31 mouse cellular contexts compared by ENCODE assay signal in the genomic region with DNA sequence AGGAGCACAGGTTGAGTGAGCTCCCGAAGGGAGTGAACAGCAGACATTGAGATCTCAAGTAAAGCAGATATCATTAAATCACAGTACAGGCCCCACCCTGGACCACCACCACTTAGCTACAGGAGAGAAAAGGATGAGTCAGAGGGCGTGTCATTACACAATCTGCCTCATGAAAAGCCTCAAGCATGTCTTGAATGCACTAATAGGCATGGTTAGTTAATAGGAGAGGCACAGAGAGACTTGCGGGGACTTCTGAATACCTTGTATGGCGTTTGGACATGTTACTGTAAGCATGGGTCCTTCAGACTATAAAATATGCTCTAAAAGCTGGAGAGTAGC.
DNase-seq lines count a peak whose midpoint lies in the region; ATAC-seq lines count a peak whose summit lies in the region.
"Had no signal": no experiment of that assay in that cellular context is flagged by ENCODE, and none has a peak within 500 bp of the region (broad histone marks: within the 10 kb centered on the region; RNA-seq: fewer than 3 reads in every experiment).

No protein-coding gene starts in this region.

- H3K27me3 ChIP-seq in forebrain, embryonic 13.5 days = no peaks in the 10 kb centered on the region
- H3K27me3 ChIP-seq in forebrain, embryonic 12.5 days = no peaks in the 10 kb centered on the region
- no peaks in the 10 kb centered on the region for H3K27me3 ChIP-seq in midbrain, embryonic 13.5 days
- no peaks in the 10 kb centered on the region for H3K27me3 ChIP-seq in midbrain, embryonic 11.5 days (ENCODE audit: control insufficient read depth, insufficient read depth, low read length)
- H3K27me3 ChIP-seq: heart, embryonic 13.5 days; hindbrain, embryonic 12.5 days; kidney, embryonic 15.5 days; limb, embryonic 13.5 days; lung, embryonic 15.5 days; midbrain, embryonic 12.5 days; neural tube, embryonic 13.5 days had no signal

- H3K4me1 ChIP-seq in forebrain, embryonic 13.5 days = no peaks in the 10 kb centered on the region
- H3K4me1 ChIP-seq in forebrain, embryonic 12.5 days = no peaks in the 10 kb centered on the region
- H3K4me1 ChIP-seq in midbrain, embryonic 13.5 days (replicated peaks) = no peaks in the 10 kb centered on the region
- no peaks in the 10 kb centered on the region for H3K4me1 ChIP-seq in midbrain, embryonic 11.5 days (ENCODE audit: control insufficient read depth, insufficient read depth, low read length)
- H3K4me1 ChIP-seq: heart, embryonic 13.5 days; kidney, embryonic 15.5 days; limb, embryonic 13.5 days; lung, embryonic 15.5 days; midbrain, embryonic 12.5 days; neural tube, embryonic 13.5 days had no signal

- H3K36me3 ChIP-seq in forebrain, embryonic 13.5 days (ENCODE audit: poor library complexity, severe bottlenecking) = no peaks in the 10 kb centered on the region
- no peaks in the 10 kb centered on the region for H3K36me3 ChIP-seq in forebrain, embryonic 12.5 days (replicated peaks)
- H3K36me3 ChIP-seq in midbrain, embryonic 13.5 days = no peaks in the 10 kb centered on the region
- no peaks in the 10 kb centered on the region for H3K36me3 ChIP-seq in midbrain, embryonic 11.5 days (ENCODE audit: control insufficient read depth, insufficient read depth, low read length)
- H3K36me3 ChIP-seq: heart, embryonic 13.5 days; hindbrain, embryonic 12.5 days; kidney, embryonic 15.5 days; limb, embryonic 13.5 days; lung, embryonic 15.5 days; midbrain, embryonic 12.5 days; neural tube, embryonic 13.5 days had no signal

- H3K9me3 ChIP-seq in forebrain, embryonic 13.5 days (replicated peaks) = no peaks in the 10 kb centered on the region
- H3K9me3 ChIP-seq in forebrain, embryonic 12.5 days = no peaks in the 10 kb centered on the region
- no peaks in the 10 kb centered on the region for H3K9me3 ChIP-seq in midbrain, embryonic 13.5 days
- no peaks in the 10 kb centered on the region for H3K9me3 ChIP-seq in midbrain, embryonic 11.5 days (ENCODE audit: control insufficient read depth, low read length)
- H3K9me3 ChIP-seq: heart, embryonic 13.5 days; hindbrain, embryonic 12.5 days; kidney, embryonic 15.5 days; limb, embryonic 13.5 days; lung, embryonic 15.5 days; midbrain, embryonic 12.5 days; neural tube, embryonic 13.5 days had no signal

- no peak overlapping the region for H3K4me2 ChIP-seq in forebrain, embryonic 13.5 days
- no peak overlapping the region for H3K4me2 ChIP-seq in forebrain, embryonic 12.5 days
- no peak overlapping the region for H3K4me2 ChIP-seq in midbrain, embryonic 13.5 days (replicated peaks)
- H3K4me2 ChIP-seq in midbrain, embryonic 11.5 days = no peak overlapping the region
- H3K4me2 ChIP-seq: heart, embryonic 13.5 days; hindbrain, embryonic 12.5 days; kidney, embryonic 15.5 days; limb, embryonic 13.5 days; liver, embryonic 11.5 days; lung, embryonic 15.5 days; midbrain, embryonic 12.5 days; neural tube, embryonic 13.5 days had no signal

- peak; percentile 19; the same call in 1 of the 2 replicates for ATAC-seq in forebrain, embryonic 13.5 days
- ATAC-seq in forebrain, embryonic 12.5 days (ENCODE audit: low FRiP score) = no peak
- ATAC-seq in midbrain, embryonic 13.5 days = 0 out of 2 replicates have a peak, but pooled peaks have one; percentile 40
- ATAC-seq in midbrain, embryonic 11.5 days (ENCODE audit: low FRiP score) = no peak
- ATAC-seq: forebrain, embryonic 16.5 days had no signal

- intact Hi-C loops in left cerebral cortex, postnatal 36 days (cut with DNase I) = loop anchor here (2.0 to 5.0 kb wide), 2 partner anchors 390 to 473 kb away; a partner anchor contains a TSS

- no peak overlapping the region for H3K4me3 ChIP-seq in forebrain, embryonic 13.5 days
- H3K4me3 ChIP-seq in forebrain, embryonic 12.5 days (replicated peaks) = no peak overlapping the region
- no peak overlapping the region for H3K4me3 ChIP-seq in midbrain, embryonic 13.5 days (replicated peaks)
- H3K4me3 ChIP-seq in midbrain, embryonic 11.5 days (ENCODE audit: low read depth, low read length) = no peak overlapping the region
- H3K4me3 ChIP-seq: gastrocnemius, adult 2 months; heart, embryonic 13.5 days; hindbrain, embryonic 12.5 days; kidney, embryonic 15.5 days; layer of hippocampus, adult 2 months; left cerebral cortex, adult 2 months; limb, embryonic 13.5 days; lung, embryonic 15.5 days; midbrain, embryonic 12.5 days; myocyte; neural tube, embryonic 13.5 days had no signal

- 74% methylated on average over 4 of the region's 4 CpGs for WGBS in forebrain, embryonic 13.5 days
- WGBS in forebrain, embryonic 12.5 days = 66% methylated on average over 4 of the region's 4 CpGs
- WGBS in midbrain, embryonic 13.5 days = 82% methylated on average over 4 of the region's 4 CpGs
- WGBS in midbrain, embryonic 11.5 days = 84% methylated on average over 4 of the region's 4 CpGs

- no peak overlapping the region for H3K27ac ChIP-seq in forebrain, embryonic 13.5 days
- H3K27ac ChIP-seq in forebrain, embryonic 12.5 days = no peak overlapping the region
- H3K27ac ChIP-seq in midbrain, embryonic 13.5 days = no peak overlapping the region
- H3K27ac ChIP-seq in midbrain, embryonic 11.5 days (ENCODE audit: low read depth, low read length) = no peak overlapping the region
- H3K27ac ChIP-seq: gastrocnemius, adult 2 months; heart, embryonic 13.5 days; hindbrain, embryonic 12.5 days; kidney, embryonic 15.5 days; layer of hippocampus, adult 2 months; left cerebral cortex, adult 2 months; limb, embryonic 13.5 days; lung, embryonic 15.5 days; midbrain, embryonic 12.5 days; neural tube, embryonic 13.5 days had no signal

- no peak overlapping the region for H3K9ac ChIP-seq in forebrain, embryonic 13.5 days
- H3K9ac ChIP-seq in forebrain, embryonic 12.5 days = no peak overlapping the region
- no peak overlapping the region for H3K9ac ChIP-seq in midbrain, embryonic 13.5 days (replicated peaks)
- H3K9ac ChIP-seq in midbrain, embryonic 11.5 days (ENCODE audit: low read length) = no peak overlapping the region
- H3K9ac ChIP-seq: heart, embryonic 13.5 days; hindbrain, embryonic 12.5 days; kidney, embryonic 15.5 days; limb, embryonic 13.5 days; lung, embryonic 15.5 days; midbrain, embryonic 12.5 days; neural tube, embryonic 13.5 days had no signal

- no peak for DNase-seq in midbrain, embryonic 11.5 days (ENCODE audit: low spot score, missing footprints)
- DNase-seq in 416B (ENCODE audit: low read depth) (peak; percentile 51), NIH3T3 (ENCODE audit: low read depth) (peak; percentile 5)
- no peak for DNase-seq in left cerebral cortex, postnatal 36 days (ENCODE audit: low spot score in 2 of 2)
- DNase-seq in B cell, adult 2 months = no peak
- DNase-seq: adrenal gland, adult 8-10 months; cerebellum, adult 8-10 months; cerebellum, postnatal 25 days; gastrocnemius, adult 2 months; gastrocnemius, postnatal 36 days; heart, postnatal 10 days; kidney, adult 18-20 months; kidney, postnatal 25 days; retina, postnatal 1 day; right cerebral cortex, postnatal 14 days; thymus, postnatal 14 days had no signal

Comparison
In these comparisons a context has a peak if more than half of its experiments do, and no peak if none do; other contexts are left out.
1. ATAC-seq: peak in forebrain, embryonic 13.5 days (single experiment) and midbrain, embryonic 13.5 days (single experiment); none in forebrain, embryonic 12.5 days (single experiment) and midbrain, embryonic 11.5 days (single experiment).
2. DNase-seq: peak in 416B (single experiment) and NIH3T3 (single experiment); none in midbrain, embryonic 11.5 days (single experiment), left cerebral cortex, postnatal 36 days (0 of 2) and B cell, adult 2 months (0 of 2).